Mouse (Mus musculus) layer of hippocampus, adult 18-20 months (tissue): ENCODE measurements at regions not wholly inside any gene's neighbourhood (a gene's known extent, or its start where the extent isn't known, plus 50 kb on each side); places are given as distances from the start of the nearest gene placed in this dataset.

Experiments used
- DNase-seq, 2 experiments: peaks; one replicate each; pipeline ENCODE4 v3.0.0; 2022; ENCODE audit warnings: low spot score in 2 of 2
- microRNA-seq, 2 experiments: library from miRNA; unstranded; fragments of <30 nt; microRNA quantifications; one replicate each; pipeline ENCODE4 v1.2.0; 2021

GRCm38 (mm10) chr2:84264485-84264884, 160.7 kb downstream of the Calcrl start:
- DNase-seq, result no peak

DNA sequence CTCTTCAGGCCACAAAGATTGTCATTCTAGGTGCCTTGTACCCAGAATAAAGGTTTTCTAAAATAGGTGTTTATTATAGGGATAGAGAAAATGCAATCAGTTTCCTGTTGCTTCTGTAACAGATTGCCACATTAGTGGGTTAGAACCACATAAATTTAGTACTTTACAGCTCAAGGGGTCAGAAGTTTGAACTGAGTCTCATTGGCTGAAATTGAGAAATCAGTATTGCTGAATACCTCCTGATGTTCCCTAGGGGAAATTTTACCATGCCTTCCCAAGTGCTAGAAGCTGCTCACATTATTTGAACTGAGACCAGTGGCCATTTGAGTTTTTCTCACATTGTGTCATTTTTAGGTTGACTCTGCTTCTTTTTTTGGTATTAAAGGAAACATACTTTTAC, 160.2 kb downstream of the Calcrl start:
- DNase-seq, result no peak

- DNase-seq, result no peak
Observed at GRCm38 (mm10) chr2:84266158-84266557, 159.1 kb downstream of the Calcrl start.

DNA sequence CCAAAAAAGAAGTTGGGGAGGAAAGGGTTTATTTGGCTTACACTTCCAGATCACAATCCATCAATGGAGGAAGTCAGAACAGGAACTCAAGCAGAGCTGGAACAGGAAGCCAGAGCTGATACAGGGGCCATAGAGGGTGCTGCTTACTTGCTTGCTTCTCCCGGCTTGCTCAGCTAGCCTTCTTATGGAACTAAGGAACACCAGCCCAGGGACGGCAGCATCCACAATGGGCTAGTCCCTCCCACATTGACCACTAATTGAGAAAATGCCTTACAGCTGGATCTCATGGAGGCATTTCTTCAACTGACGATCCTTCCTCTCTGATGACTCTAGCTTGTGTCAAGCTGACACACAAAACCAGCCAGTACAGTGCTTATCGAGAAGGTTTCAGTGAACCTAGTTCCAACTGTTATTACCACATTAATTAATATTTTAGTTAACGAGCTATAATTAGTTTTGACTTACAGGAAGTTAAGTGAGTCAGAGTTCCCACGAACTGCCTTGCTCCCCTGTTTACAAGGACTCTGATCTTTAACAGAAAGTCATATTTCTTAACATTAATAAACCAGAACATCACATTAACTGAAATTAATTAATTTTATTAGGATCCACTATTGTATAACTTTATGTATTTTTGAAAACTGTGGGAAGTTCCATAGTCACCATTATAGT, 158.2 kb downstream of the Calcrl start:
- no peak for DNase-seq

GRCm38 (mm10) chr2:84274038-84274724, 151.0 kb downstream of the Calcrl start:
- no peak for DNase-seq

DNA sequence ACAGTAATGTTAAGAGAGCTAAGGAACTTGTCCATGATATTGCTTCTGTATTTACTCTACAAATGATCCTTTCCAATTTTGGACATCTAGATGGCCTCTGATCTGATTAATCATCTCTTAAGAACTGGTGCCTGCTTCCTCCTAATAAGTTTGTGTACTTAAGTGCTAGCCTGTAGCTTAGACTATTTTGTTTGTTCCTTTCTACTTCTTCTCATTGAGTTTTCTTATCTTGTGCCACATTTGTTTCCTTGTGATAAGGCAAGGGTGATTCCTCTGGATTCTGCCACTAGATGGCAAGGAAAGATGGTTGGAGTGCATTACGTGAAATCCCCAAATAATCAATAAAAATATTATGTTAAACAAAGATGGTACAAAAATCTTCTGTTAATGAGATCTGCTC, 148.0 kb downstream of the Calcrl start:
- no peak for DNase-seq

Small RNA genes in the stretch of these regions (microRNA-seq; reads per million reads assigned to microRNA genes)
- 0 reads per million in 2 experiments for gene Gm25972
